Mouse (Mus musculus) left cerebral cortex, postnatal 14 days (tissue): ENCODE results near the gene Grn. TPM values are rescaled to one million over a fixed set of nuclear protein-coding genes. Genes with fewer than 3 reads are reported as not detected.

Experiments
- microRNA-seq, 2 experiments: library from miRNA; unstranded; fragments of <30 nt; microRNA quantifications; one replicate each; pipeline ENCODE4 v1.2.0; 2022
- total RNA-seq, 2 experiments: library from RNA; stranded (reverse); gene quantifications; 2 replicates each; pipeline ENCODE4 v1.2.3; 2021

The Grn gene
- total RNA-seq, 2 experiments from 2014 or later, result 74.3 to 78.5 TPM

Small RNAs within 50 kb of the gene (microRNA-seq; reads per million reads assigned to microRNA genes)
- gene Mir6930, result 0 to 0.53 reads per million in 2 experiments

Other genes starting within 250 kb of the Grn start
- 10 to 100 TPM; 60.5 to 65.2 TPM for gene Lsm12, start 245.0 kb upstream of the Grn start, total RNA-seq
- gene G6pc3, start 240.7 kb upstream of the Grn start, total RNA-seq, result 10 to 100 TPM; 45.5 to 49.1 TPM
- 100 to 1,000 TPM; 194 to 197 TPM for gene Hdac5, start 200.1 kb upstream of the Grn start, total RNA-seq
- under 1 TPM; 0.46 to 0.63 TPM for gene BC030867, start 181.4 kb upstream of the Grn start, total RNA-seq
- gene Asb16, start 161.6 kb upstream of the Grn start, total RNA-seq, result under 1 TPM; 0.59 to 0.72 TPM
- 10 to 100 TPM; 66.1 to 69.5 TPM for gene Tmub2, start 145.4 kb upstream of the Grn start, total RNA-seq
- gene Atxn7l3, start 133.7 kb upstream of the Grn start, total RNA-seq, result 100 to 1,000 TPM; 180 to 196 TPM
- 100 to 1,000 TPM; 104 to 108 TPM for gene Ubtf, start 110.6 kb upstream of the Grn start, total RNA-seq
- gene Slc4a1, start 64.1 kb upstream of the Grn start, total RNA-seq, result 1 to 10 TPM; 1.2 to 1.3 TPM
- gene Rundc3a, start 36.9 kb upstream of the Grn start, total RNA-seq, result 100 to 1,000 TPM; 399 to 416 TPM
- 10 to 100 TPM; 71.0 to 71.3 TPM for gene Slc25a39, start 22.4 kb upstream of the Grn start, total RNA-seq
- 100 to 1,000 TPM in 1 of 2 experiments, 10 to 100 TPM in 1; 97.3 to 111 TPM for gene Fam171a2, start 17.4 kb downstream of the Grn start, total RNA-seq
- 1 to 10 TPM; 2.0 to 3.6 TPM for gene Itga2b, start 39.8 kb downstream of the Grn start, total RNA-seq
- 10 to 100 TPM; 52.1 to 62.1 TPM for gene Gpatch8, start 126.1 kb downstream of the Grn start, total RNA-seq
- 1 to 10 TPM; 3.5 to 9.8 TPM for gene Gm11627, start 149.1 kb downstream of the Grn start, total RNA-seq
- 10 to 100 TPM; 10.6 to 11.1 TPM for gene Fzd2, start 174.1 kb downstream of the Grn start, total RNA-seq
- gene Meioc, start 233.4 kb downstream of the Grn start, total RNA-seq, result not detected